Mouse (Mus musculus): ENCODE measurements around the gene Naaladl2.

DNA sequence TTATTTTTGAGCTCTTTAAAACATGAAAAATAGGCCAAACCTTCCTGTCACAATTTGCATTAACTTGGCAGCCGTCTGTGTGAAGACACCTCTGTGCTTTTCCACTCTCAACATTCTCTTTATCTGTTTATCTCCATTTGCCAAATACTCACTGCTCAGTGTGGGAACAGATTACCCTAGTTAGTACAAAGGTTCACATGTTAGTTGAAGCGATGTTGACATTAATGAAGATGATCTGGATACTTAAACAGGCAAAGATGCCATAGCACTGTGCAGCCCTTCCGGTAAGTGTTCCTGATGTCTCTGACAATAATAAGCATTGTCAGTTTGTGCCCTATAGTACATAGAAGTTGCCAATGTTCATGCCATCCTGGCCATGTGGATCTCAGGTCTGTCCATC, 400.1 kb downstream of the Naaladl2 start:
- TF ChIP-seq CTCF (IDR thresholded peaks at IDR 0.05; ENCODE audit: low read depth) (no peak), EP300 (IDR thresholded peaks at IDR 0.05; ENCODE audit: low read depth) (no peak)
